Mouse (Mus musculus): ENCODE results near the gene Lexm.

Lexm gene

GRCm38 (mm10) chr4:106545817-106546373 is 71.1 kb downstream of the Lexm start:
- in situ Hi-C loops (cut with MboI, MseI), result no loop called here

DNA sequence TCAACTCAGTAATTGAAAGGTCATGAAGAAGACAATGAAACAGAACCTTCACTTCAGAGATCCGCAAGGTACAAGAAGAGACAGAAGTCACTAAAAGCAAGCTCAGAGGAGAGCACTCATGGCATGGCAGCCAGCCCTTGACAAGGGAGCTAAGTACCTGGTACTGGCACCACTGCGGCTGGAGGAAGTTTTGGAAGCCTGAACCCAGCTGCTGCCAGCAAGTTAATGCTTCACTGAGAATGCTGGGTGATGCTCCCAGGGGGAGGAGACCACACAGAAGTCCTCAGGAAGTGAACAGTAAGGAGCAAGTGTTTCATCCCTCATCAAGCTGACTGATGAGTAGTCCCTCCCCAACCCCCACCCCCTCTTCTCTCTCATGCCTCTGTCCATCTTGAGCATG is 74.8 kb downstream of the Lexm start:
- in situ Hi-C loops (cut with MboI, MseI), result no loop called here

DNA sequence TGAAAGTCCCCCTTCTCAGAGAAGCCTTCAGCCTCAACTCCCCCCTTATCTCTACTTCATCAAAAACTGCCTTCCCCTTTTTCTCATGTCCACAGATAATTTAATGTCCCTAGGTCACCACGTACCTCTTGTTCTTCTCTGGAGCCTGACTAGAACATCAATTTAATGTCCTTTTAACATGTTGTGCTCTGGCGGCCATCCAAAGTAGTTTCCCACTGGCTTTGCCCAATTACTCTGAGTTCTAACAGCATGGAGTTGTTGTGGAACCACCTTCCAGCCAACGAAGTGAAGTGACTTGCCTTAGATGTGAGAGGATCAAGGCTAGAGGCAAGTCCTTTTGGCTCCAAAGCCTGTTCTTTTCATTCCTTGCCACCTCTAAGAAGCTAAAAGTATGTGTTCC is 75.5 kb downstream of the Lexm start:
- in situ Hi-C loops (cut with MboI, MseI), result no loop called here

Data from regulatory T cell (primary cell).